Mouse (Mus musculus) MEL (cell line): Measurements from ENCODE around the gene Prr3. TPM values are rescaled to one million over a fixed set of nuclear protein-coding genes. Genes with fewer than 3 reads are reported as not detected.

Source experiments
- DNase-seq: peaks from one replicate; pipeline ENCODE4 v3.0.0; 2011; ENCODE audit warnings: low read depth, low spot score
- H3K27ac ChIP-seq: 2 replicates; pipeline ENCODE4 v1.5.1; 2012; ENCODE audit warnings: low read depth, mild to moderate bottlenecking, control low read depth, low read length, moderate library complexity; ENCODE audit not compliant: control insufficient read depth
- H3K27me3 ChIP-seq, 2 experiments: fragments of 150-350 bp in 1 of 2; sonication (generic) in 1 of 2; 2 replicates each; pipeline ENCODE4 v1.6.1; 2012; ENCODE audit warnings: low read length in 2 of 2, mild to moderate bottlenecking in 2 of 2, improper control_type of control experiment in 1 of 2, moderate library complexity in 1 of 2; ENCODE audit not compliant: insufficient read depth in 2 of 2, control insufficient read depth in 1 of 2
- H3K36me3 ChIP-seq, 2 experiments: 2 replicates each; pipeline ENCODE4 v1.6.1; 2012 to 2014; ENCODE audit warnings: low read length in 2 of 2, improper control_type of control experiment in 1 of 2, inconsistent platforms in 1 of 2, mild to moderate bottlenecking in 1 of 2; ENCODE audit not compliant: insufficient read depth in 2 of 2, control insufficient read depth in 1 of 2
- H3K4me1 ChIP-seq, 2 experiments: fragments of 150-350 bp in 1 of 2; sonication (generic) in 1 of 2; 2 replicates each; pipeline ENCODE4 v1.6.1; 2012; ENCODE audit warnings: low read length in 2 of 2, improper control_type of control experiment in 1 of 2, mild to moderate bottlenecking in 1 of 2; ENCODE audit not compliant: insufficient read depth in 2 of 2, control insufficient read depth in 1 of 2
- H3K4me3 ChIP-seq, 2 experiments: fragments of 150-350 bp in 1 of 2; sonication (generic) in 1 of 2; 2 replicates each; pipeline ENCODE4 v1.5.1; 2012; ENCODE audit warnings: low read depth in 2 of 2, low read length in 2 of 2, mild to moderate bottlenecking in 2 of 2, moderate library complexity in 2 of 2, control low read depth in 1 of 2, improper control_type of control experiment in 1 of 2; ENCODE audit not compliant: control insufficient read depth in 1 of 2, insufficient read depth in 1 of 2
- H3K79me2 ChIP-seq: 2 replicates; pipeline ENCODE4 v1.6.1; 2012; ENCODE audit warnings: mild to moderate bottlenecking, low read length, moderate library complexity; ENCODE audit not compliant: control insufficient read depth, poor library complexity, insufficient read depth
- H3K9ac ChIP-seq: 2 replicates; pipeline ENCODE4 v1.6.1; 2012; ENCODE audit warnings: low read depth, mild to moderate bottlenecking, control low read depth, low read length, moderate library complexity; ENCODE audit not compliant: control insufficient read depth, poor library complexity, severe bottlenecking
- H3K9me3 ChIP-seq: fragments of 150-350 bp; sonication (generic); replicated peaks from 2 replicates; pipeline ENCODE4 v1.6.1; 2012; ENCODE audit warnings: mild to moderate bottlenecking, low read length, improper control_type of control experiment, moderate library complexity; ENCODE audit not compliant: insufficient read depth
- BHLHE40 ChIP-seq: IDR thresholded peaks from 2 replicates; pipeline ENCODE4 v1.6.1; 2012; ENCODE audit warnings: low read depth, mild to moderate bottlenecking, inconsistent platforms, low read length, improper control_type of control experiment, borderline replicate concordance
- CHD1 ChIP-seq: IDR thresholded peaks from 2 replicates; pipeline ENCODE4 v1.6.1; 2012; ENCODE audit warnings: low read depth, mild to moderate bottlenecking, inconsistent platforms, low read length, improper control_type of control experiment
- CHD2 ChIP-seq: IDR thresholded peaks from 2 replicates; pipeline ENCODE4 v1.6.1; 2011; ENCODE audit warnings: low read length, improper control_type of control experiment
- CTCF ChIP-seq, 3 experiments: IDR thresholded peaks in 2 of 3; conservative IDR thresholded peaks in 1 of 3; 2 replicates each; pipeline ENCODE4 v1.5.1; 2011 to 2012; ENCODE audit warnings: low read length in 3 of 3, low read depth in 2 of 3, mild to moderate bottlenecking in 2 of 3, improper control_type of control experiment in 1 of 3, inconsistent platforms in 1 of 3, mixed read lengths in 1 of 3, moderate library complexity in 1 of 3; ENCODE audit not compliant: control insufficient read depth in 1 of 3, insufficient read depth in 1 of 3, poor library complexity in 1 of 3, severe bottlenecking in 1 of 3
- ELF1 ChIP-seq: IDR thresholded peaks from 2 replicates; pipeline ENCODE4 v1.6.1; 2014; ENCODE audit warnings: low read depth, mild to moderate bottlenecking, inconsistent platforms, low read length, improper control_type of control experiment, moderate library complexity
- EP300 ChIP-seq, 2 experiments: IDR thresholded peaks; 2 replicates each; pipeline ENCODE4 v1.6.1; 2011; ENCODE audit warnings: improper control_type of control experiment in 2 of 2, low read length in 2 of 2, low read depth in 1 of 2, mild to moderate bottlenecking in 1 of 2
- ETS1 ChIP-seq: IDR thresholded peaks from 2 replicates; pipeline ENCODE4 v1.6.1; 2012; ENCODE audit warnings: low read depth, mild to moderate bottlenecking, inconsistent platforms, low read length, improper control_type of control experiment, moderate library complexity
- HCFC1 ChIP-seq: IDR thresholded peaks from 2 replicates; pipeline ENCODE4 v1.6.1; 2012; ENCODE audit warnings: low read depth, mild to moderate bottlenecking, inconsistent platforms, low read length, improper control_type of control experiment, moderate library complexity
- JUND ChIP-seq: IDR thresholded peaks from 2 replicates; pipeline ENCODE4 v1.6.1; 2011; ENCODE audit warnings: low read depth, mild to moderate bottlenecking, improper control_type of control experiment, low read length
- MAFK ChIP-seq: IDR thresholded peaks from 2 replicates; pipeline ENCODE4 v1.6.1; 2011; ENCODE audit warnings: low read depth, mild to moderate bottlenecking, low read length, improper control_type of control experiment, borderline replicate concordance
- MAX ChIP-seq: IDR thresholded peaks from 2 replicates; pipeline ENCODE4 v1.6.1; 2011; ENCODE audit warnings: low read length, improper control_type of control experiment
- MXI1 ChIP-seq: IDR thresholded peaks from 2 replicates; pipeline ENCODE4 v1.6.1; 2011; ENCODE audit warnings: mild to moderate bottlenecking, low read depth, low read length, improper control_type of control experiment
- MYB ChIP-seq: IDR thresholded peaks from 2 replicates; pipeline ENCODE4 v1.6.1; 2011; ENCODE audit warnings: mild to moderate bottlenecking, low read depth, low read length, improper control_type of control experiment
- MYC ChIP-seq: IDR thresholded peaks from 2 replicates; pipeline ENCODE4 v1.6.1; 2011; ENCODE audit warnings: low read depth, mild to moderate bottlenecking, low read length, improper control_type of control experiment, moderate library complexity
- NELFE ChIP-seq: IDR thresholded peaks from 2 replicates; pipeline ENCODE4 v1.6.1; 2011; ENCODE audit warnings: low read depth, low read length, improper control_type of control experiment
- NRF1 ChIP-seq: IDR thresholded peaks from 2 replicates; pipeline ENCODE4 v1.6.1; 2014; ENCODE audit warnings: low read depth, mild to moderate bottlenecking, inconsistent platforms, low read length, improper control_type of control experiment, moderate library complexity; ENCODE audit not compliant: poor library complexity, insufficient read depth, severe bottlenecking
- POLR2A ChIP-seq, 2 experiments: IDR thresholded peaks; 2 replicates each; pipeline ENCODE4 v1.6.1; 2011 to 2012; ENCODE audit warnings: low read length in 2 of 2, mild to moderate bottlenecking in 2 of 2, control low read depth in 1 of 2, improper control_type of control experiment in 1 of 2, low read depth in 1 of 2, moderate library complexity in 1 of 2; ENCODE audit not compliant: control insufficient read depth in 1 of 2, insufficient read depth in 1 of 2, poor library complexity in 1 of 2
- POLR2AphosphoS2 ChIP-seq: IDR thresholded peaks from 2 replicates; pipeline ENCODE4 v1.6.1; 2011; ENCODE audit warnings: low read length, improper control_type of control experiment
- POLR2AphosphoS5 ChIP-seq: IDR thresholded peaks from 2 replicates; pipeline ENCODE4 v1.6.1; 2012; ENCODE audit warnings: low read depth, borderline replicate concordance, mild to moderate bottlenecking, inconsistent platforms, low read length, moderate library complexity, mixed read lengths
- RAD21 ChIP-seq: IDR thresholded peaks from 2 replicates; pipeline ENCODE4 v1.6.1; 2011; ENCODE audit warnings: mild to moderate bottlenecking, low read depth, low read length, improper control_type of control experiment
- SIN3A ChIP-seq: IDR thresholded peaks from 2 replicates; pipeline ENCODE4 v1.6.1; 2012; ENCODE audit warnings: low read length, improper control_type of control experiment, inconsistent platforms
- SMC3 ChIP-seq: IDR thresholded peaks from 2 replicates; pipeline ENCODE4 v1.6.1; 2011; ENCODE audit warnings: low read depth, low read length, improper control_type of control experiment
- TBP ChIP-seq: IDR thresholded peaks from 2 replicates; pipeline ENCODE4 v1.8.0; 2011; ENCODE audit warnings: low read depth, low read length, improper control_type of control experiment
- TCF12 ChIP-seq: IDR thresholded peaks from 2 replicates; pipeline ENCODE4 v1.6.1; 2014; ENCODE audit warnings: low read depth, mild to moderate bottlenecking, inconsistent platforms, low read length, improper control_type of control experiment, moderate library complexity
- USF1 ChIP-seq: IDR thresholded peaks from 2 replicates; pipeline ENCODE4 v1.6.1; 2014; ENCODE audit warnings: low read depth, mild to moderate bottlenecking, inconsistent platforms, low read length, improper control_type of control experiment, moderate library complexity
- ZC3H11A ChIP-seq: IDR thresholded peaks from 2 replicates; pipeline ENCODE4 v1.6.1; 2012; ENCODE audit warnings: low read depth, mild to moderate bottlenecking, inconsistent platforms, low read length, improper control_type of control experiment
- ZMIZ1 ChIP-seq: IDR thresholded peaks from 2 replicates; pipeline ENCODE4 v1.6.1; 2012; ENCODE audit warnings: low read depth, mild to moderate bottlenecking, inconsistent platforms, low read length, improper control_type of control experiment, moderate library complexity
- polyA plus RNA-seq, 2 experiments: library from polyadenylated mRNA; stranded (reverse) in 1 of 2; unstranded in 1 of 2; fragments of >175 nt in 1 of 2; fragments of >200 nt in 1 of 2; gene quantifications; 2 replicates each; pipeline versions ENCODE4 v1.2.1 to v1.2.4; 2012; ENCODE audit warnings: low replicate concordance in 2 of 2, low read depth in 1 of 2; ENCODE audit not compliant: insufficient read length in 2 of 2, insufficient read depth in 1 of 2, missing spikeins in 1 of 2
- total RNA-seq: library from RNA; depleted of rRNA; stranded (reverse); fragments of 300-350 nt; gene quantifications from 2 replicates; pipeline ENCODE4 v1.2.3, GENCODE M21; 2012

Gene Prr3
- total and polyA plus RNA-seq, 3 experiments: 13.8 to 48.1 TPM; not detected in 1

GRCm38 (mm10) chr17:35996949-35997348 is 16.9 kb upstream of the Prr3 start (continued):
- TF ChIP-seq SMC3 (peak; percentile 100), SIN3A (peak; percentile 98), ETS1 (peak; percentile 58; the same call in 1 of the 2 replicates)
- TF ChIP-seq, all 39 proteins: peak for 15

- H3K9ac ChIP-seq: peak overlapping the region; percentile 90
- TF ChIP-seq BHLHE40: no peak
- no peak for TF ChIP-seq ZC3H11A
- no peak for TF ChIP-seq CHD1
- TF ChIP-seq USF1: no peak
- no peaks in the 10 kb centered on the region for H3K9me3 ChIP-seq
- H3K27ac ChIP-seq: peak overlapping the region; percentile 96
- H3K4me3 ChIP-seq: peak overlapping the region; percentile 73 to 96
- no peaks in the 10 kb centered on the region for H3K27me3 ChIP-seq
- H3K79me2 ChIP-seq: peaks cover 34% of the 10 kb centered on the region
- peaks cover 0 to 23% of the 10 kb centered on the region in 2 experiments; a peak in 3 of 4 replicates for H3K36me3 ChIP-seq
- peaks cover 14 to 15% of the 10 kb centered on the region in 2 experiments for H3K4me1 ChIP-seq
- peak; percentile 62 for DNase-seq
These were observed 14.8 kb upstream of the Prr3 start for GRCm38 (mm10) chr17:35994879-35995240.

- H3K27ac ChIP-seq: peak overlapping the region; percentile 96
These were observed 14.3 kb upstream of the Prr3 start for GRCm38 (mm10) chr17:35994175-35994878.

More at GRCm38 (mm10) chr17:35994175-35994878, 14.3 kb upstream of the Prr3 start:
- Histone ChIP-seq H3K9ac (peak overlapping the region; percentile 90), H3K4me1 (peaks cover 9 to 10% of the 10 kb centered on the region in 2 experiments), H3K36me3 (peaks cover 0 to 17% of the 10 kb centered on the region in 2 experiments; a peak in 2 of 4 replicates), H3K4me3 (peak overlapping the region; percentile 73 to 96), H3K27me3 (no peaks in the 10 kb centered on the region), H3K79me2 (peaks cover 30% of the 10 kb centered on the region), H3K9me3 (no peaks in the 10 kb centered on the region)
- peak; percentile 87 for TF ChIP-seq ELF1
- no peak for TF ChIP-seq MYC
- TF ChIP-seq NELFE: peak; percentile 93
- peak; percentile 87 for TF ChIP-seq HCFC1
- 0 out of 2 replicates have a peak, but pooled peaks have one; percentile 60 for TF ChIP-seq CHD1
- TF ChIP-seq TCF12: no peak; the same call in 1 of the 2 replicates
- TF ChIP-seq POLR2AphosphoS2: peak; percentile 83; the same call in 1 of the 2 replicates
- TF ChIP-seq ZC3H11A: no peak
- TF ChIP-seq POLR2AphosphoS5: no peak; the same call in 1 of the 2 replicates
- peak; percentile 95 for TF ChIP-seq TBP
- no peak for TF ChIP-seq RAD21
- no peak for TF ChIP-seq MAFK
- 0 out of 4 replicates have a peak, but pooled peaks of 1 of the 2 experiments have one; percentile 14 for TF ChIP-seq EP300 (IDR thresholded peaks at IDR 0.05; ENCODE audit: low read depth in 1 of 2, low read length in 2 of 2)
- TF ChIP-seq MAX: peak; percentile 56; the same call in 1 of the 2 replicates
- TF ChIP-seq POLR2A (IDR thresholded peaks at IDR 0.05; ENCODE audit: control insufficient read depth in 1 of 2, insufficient read depth in 1 of 2, low read depth in 1 of 2, low read length in 2 of 2, poor library complexity in 1 of 2): peak; percentile 42 to 97; a peak in 2 of 4 replicates
- TF ChIP-seq SIN3A: peak; percentile 94
- TF ChIP-seq ETS1: peak; percentile 59; the same call in 1 of the 2 replicates
- no peak for TF ChIP-seq JUND
- TF ChIP-seq ZMIZ1: peak; percentile 91
- no peak for TF ChIP-seq NRF1
- peak; percentile 86 for TF ChIP-seq MXI1
- TF ChIP-seq CHD2: no peak
- no peak for TF ChIP-seq MYB
- no peak for TF ChIP-seq CTCF (IDR thresholded peaks at IDR 0.05 in 2 of 3, conservative IDR thresholded peaks at IDR 0.05 in 1 of 3; ENCODE audit: control insufficient read depth in 1 of 3, insufficient read depth in 1 of 3, low read depth in 2 of 3, low read length in 3 of 3, poor library complexity in 1 of 3, severe bottlenecking in 1 of 3)
- peak; percentile 97 for DNase-seq
